Mouse (Mus musculus) heart, embryonic 11.5 days (tissue): ENCODE results near the gene Cngb1. TPM values are rescaled to one million over a fixed set of nuclear protein-coding genes. Genes with fewer than 3 reads are reported as not detected.
A peak's percentile ranks its signal among the peaks of the same experiment; 100 is the strongest.

ENCODE experiments used
- ATAC-seq: fragments of 200-750 bp; cut with Nextera tagmentation; replicated peaks from 2 replicates; pipeline ENCODE4 v1.8.0; 2017; ENCODE audit warnings: moderate library complexity; ENCODE audit not compliant: insufficient number of reproducible peaks, low FRiP score, low TSS enrichment
- H3K27ac ChIP-seq: fragments of 300-500 bp; sonication (generic); 2 replicates; pipeline ENCODE4 v1.5.1; 2014; ENCODE audit warnings: mild to moderate bottlenecking, low read depth, low read length
- H3K27me3 ChIP-seq: fragments of 300-500 bp; sonication (generic); 2 replicates; pipeline ENCODE4 v1.6.1; 2014; ENCODE audit warnings: mild to moderate bottlenecking, low read length, mixed read lengths; ENCODE audit not compliant: control insufficient read depth, insufficient read depth
- H3K36me3 ChIP-seq: fragments of 300-500 bp; sonication (generic); 2 replicates; pipeline ENCODE4 v1.6.1; 2014; ENCODE audit warnings: mild to moderate bottlenecking, low read length, moderate library complexity, mixed read lengths; ENCODE audit not compliant: control insufficient read depth, insufficient read depth
- H3K4me1 ChIP-seq: fragments of 300-500 bp; sonication (generic); 2 replicates; pipeline ENCODE4 v1.6.1; 2014; ENCODE audit warnings: low read length; ENCODE audit not compliant: control insufficient read depth, insufficient read depth
- H3K4me2 ChIP-seq: fragments of 300-500 bp; sonication (generic); 2 replicates; pipeline ENCODE4 v1.6.1; 2014; ENCODE audit warnings: mild to moderate bottlenecking, moderate library complexity
- H3K4me3 ChIP-seq: fragments of 300-500 bp; sonication (generic); 2 replicates; pipeline ENCODE4 v1.5.1; 2014; ENCODE audit warnings: low read depth, low read length
- H3K9ac ChIP-seq: fragments of 300-500 bp; sonication (generic); 2 replicates; pipeline ENCODE4 v1.6.1; 2014; ENCODE audit warnings: mild to moderate bottlenecking, low read depth, low read length, moderate library complexity
- H3K9me3 ChIP-seq: fragments of 300-500 bp; sonication (generic); replicated peaks from 2 replicates; pipeline ENCODE4 v1.6.1; 2016; ENCODE audit warnings: low read length; ENCODE audit not compliant: control insufficient read depth
- WGBS: fragments of 180-500 bp; shearing (Covaris S2); extraction: QIAGEN DNeasy Blood & Tissue Kit; methylation state at CpG from one replicate; pipeline ENCODE4 v1.1.7; 2014; ENCODE audit not compliant: insufficient replicate concordance; 5-methylcytosine and 5-hydroxymethylcytosine counted together
- polyA plus RNA-seq: library from polyadenylated mRNA; unstranded; fragments of >200 nt; fragmentation: Nextera tagmentation; extraction: Ambion mirVana; gene quantifications from 2 replicates; pipeline ENCODE4 v1.2.1, GENCODE M21; 2014

Gene Cngb1
- polyA plus RNA-seq, 1 experiment from 2014 or later: not detected

- Histone ChIP-seq H3K4me1 (peaks cover 3% of the 10 kb centered on the region; the same call in 1 of the 2 replicates), H3K9ac (no peak overlapping the region), H3K9me3 (no peaks in the 10 kb centered on the region), H3K27ac (no peak overlapping the region), H3K36me3 (no peaks in the 10 kb centered on the region), H3K4me2 (no peak overlapping the region), H3K27me3 (no peaks in the 10 kb centered on the region), H3K4me3 (no peak overlapping the region)
- 84% methylated on average over 6 of the region's 6 CpGs for WGBS
- ATAC-seq: no peak
Observed at GRCm38 (mm10) chr8:95313857-95314256, 7.5 kb upstream of the Cngb1 start.

GRCm38 (mm10) chr8:95312836-95313235, 6.5 kb upstream of the Cngb1 start:
- Histone ChIP-seq H3K4me3 (no peak overlapping the region), H3K36me3 (no peaks in the 10 kb centered on the region), H3K4me2 (no peak overlapping the region), H3K9me3 (no peaks in the 10 kb centered on the region), H3K9ac (no peak overlapping the region), H3K27me3 (no peaks in the 10 kb centered on the region), H3K4me1 (peaks cover 3% of the 10 kb centered on the region; the same call in 1 of the 2 replicates), H3K27ac (no peak overlapping the region)
- 65% methylated on average over 18 of the region's 18 CpGs for WGBS
- ATAC-seq: no peak

GRCm38 (mm10) chr8:95310342-95310970, 4.1 kb upstream of the Cngb1 start, which contains the start of gene Tepp:
Tepp (plus strand) TSS chr8:95310566.
- Histone ChIP-seq H3K36me3 (no peaks in the 10 kb centered on the region), H3K27ac (no peak within 1 kb of the TSS), H3K4me2 (no peak within 1 kb of the TSS), H3K4me1 (peaks cover 7% of the 10 kb centered on the region; the same call in 1 of the 2 replicates), H3K9me3 (no peaks in the 10 kb centered on the region), H3K4me3 (no peak within 1 kb of the TSS), H3K9ac (no peak within 1 kb of the TSS), H3K27me3 (no peaks in the 10 kb centered on the region)
- no peak for ATAC-seq
- 27% methylated on average over 6 of the region's 6 CpGs for whole genome bisulfite sequencing

GRCm38 (mm10) chr8:95305526-95305925, 859 bp downstream of the Cngb1 start:
- no peak for ATAC-seq
- Histone ChIP-seq H3K4me2 (no peak overlapping the region), H3K27ac (no peak overlapping the region), H3K4me1 (peaks cover 6% of the 10 kb centered on the region; the same call in 1 of the 2 replicates), H3K36me3 (no peaks in the 10 kb centered on the region), H3K4me3 (no peak overlapping the region), H3K9ac (no peak overlapping the region), H3K9me3 (no peaks in the 10 kb centered on the region), H3K27me3 (no peaks in the 10 kb centered on the region)
- WGBS: 55% methylated on average over 4 of the region's 4 CpGs

- H3K4me2 ChIP-seq: no peak overlapping the region
- ATAC-seq: no peak
Observed at GRCm38 (mm10) chr8:95302410-95302809, 4.0 kb downstream of the Cngb1 start.

GRCm38 (mm10) chr8:95293891-95294290, 12.5 kb downstream of the Cngb1 start:
- 74% methylated on average over 7 of the region's 7 CpGs for WGBS
- ATAC-seq: no peak; the same call in 1 of the 2 replicates
- H3K4me1 ChIP-seq: no peaks in the 10 kb centered on the region; the same call in 1 of the 2 replicates
- H3K9ac ChIP-seq: 0 out of 2 replicates have a peak overlapping the region, but pooled peaks have one; percentile 46
- no peaks in the 10 kb centered on the region for H3K36me3 ChIP-seq
- H3K27me3 ChIP-seq: no peaks in the 10 kb centered on the region
- no peak overlapping the region for H3K4me3 ChIP-seq
- no peaks in the 10 kb centered on the region for H3K9me3 ChIP-seq
- H3K27ac ChIP-seq: 0 out of 2 replicates have a peak overlapping the region, but pooled peaks have one; percentile 0
- H3K4me2 ChIP-seq: no peak overlapping the region; the same call in 1 of the 2 replicates

More at GRCm38 (mm10) chr8:95302410-95302809, 4.0 kb downstream of the Cngb1 start:
- Histone ChIP-seq H3K27me3 (peaks cover 3% of the 10 kb centered on the region; the same call in 1 of the 2 replicates), H3K4me3 (no peak overlapping the region), H3K36me3 (no peaks in the 10 kb centered on the region), H3K9ac (no peak overlapping the region), H3K27ac (no peak overlapping the region), H3K9me3 (no peaks in the 10 kb centered on the region), H3K4me1 (0 out of 2 replicates have a peak, but pooled peaks cover 5% of the 10 kb centered on the region)
- WGBS: 22% methylated on average over 5 of the region's 5 CpGs

- Histone ChIP-seq H3K4me2 (no peak overlapping the region), H3K27ac (no peak overlapping the region), H3K9me3 (no peaks in the 10 kb centered on the region), H3K27me3 (no peaks in the 10 kb centered on the region), H3K36me3 (no peaks in the 10 kb centered on the region), H3K4me1 (no peaks in the 10 kb centered on the region; the same call in 1 of the 2 replicates), H3K4me3 (no peak overlapping the region), H3K9ac (no peak overlapping the region)
- ATAC-seq: no peak
- 83% methylated on average over 11 of the region's 11 CpGs for WGBS
Observed at GRCm38 (mm10) chr8:95293172-95293571, 13.2 kb downstream of the Cngb1 start.

GRCm38 (mm10) chr8:95289066-95289650, 17.2 kb downstream of the Cngb1 start:
- H3K36me3 ChIP-seq: no peaks in the 10 kb centered on the region
- H3K4me3 ChIP-seq: no peak overlapping the region
- H3K9ac ChIP-seq: no peak overlapping the region
- H3K4me2 ChIP-seq: no peak overlapping the region
- ATAC-seq: no peak
- no peaks in the 10 kb centered on the region; the same call in 1 of the 2 replicates for H3K4me1 ChIP-seq
- H3K27me3 ChIP-seq: no peaks in the 10 kb centered on the region
- WGBS: 62% methylated on average over 6 of the region's 6 CpGs
- no peaks in the 10 kb centered on the region for H3K9me3 ChIP-seq
- H3K27ac ChIP-seq: no peak overlapping the region
